Mouse (Mus musculus): Measurements from ENCODE around the gene Alox12.

DNA sequence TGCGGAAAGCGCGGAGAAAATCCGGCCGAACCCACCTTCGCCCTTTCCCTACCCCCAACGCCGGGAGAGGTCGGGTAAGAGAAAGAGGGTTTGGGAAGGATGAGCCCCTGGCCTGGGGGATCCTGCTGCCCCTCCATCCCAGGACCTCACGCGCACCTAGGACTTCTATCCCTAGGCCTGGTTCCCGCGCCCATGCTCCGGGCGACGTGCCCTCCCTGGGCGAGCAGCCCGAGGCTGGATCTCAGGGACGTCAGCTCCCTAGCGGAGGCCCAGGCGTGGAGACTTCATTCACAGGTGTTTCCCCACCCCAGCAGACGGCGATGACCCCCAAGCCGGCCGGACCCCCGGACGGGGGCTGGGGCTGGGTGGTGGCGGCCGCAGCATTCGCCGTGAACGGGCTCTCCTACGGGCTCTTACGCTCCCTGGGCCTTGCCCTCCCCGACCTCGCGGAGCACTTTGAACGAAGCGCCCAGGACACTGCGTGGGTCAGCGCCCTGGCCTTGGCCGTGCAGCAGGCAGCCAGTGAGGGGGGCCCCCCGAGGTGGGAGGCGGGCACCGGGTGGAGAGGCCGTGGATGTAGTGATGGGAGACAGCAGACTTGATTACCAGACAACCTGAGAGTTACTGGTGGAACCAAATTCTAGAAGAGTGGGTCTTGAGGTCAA lies 40.8 kb downstream of the Alox12 start:
- TF ChIP-seq GATA1 (IDR thresholded peaks at IDR 0.05; ENCODE audit: borderline replicate concordance, low read length) (no peak), CTCF (IDR thresholded peaks at IDR 0.05; ENCODE audit: low read depth, low read length) (no peak), POLR2AphosphoS5 (IDR thresholded peaks at IDR 0.05; ENCODE audit: insufficient replicate concordance, low read depth, low read length) (no peak), TAL1 (conservative IDR thresholded peaks at IDR 0.05; ENCODE audit: low read depth, low read length) (no peak)

All from G1E (cell line).